ENCODE assay signal across 8 mouse cellular contexts in the genomic region with DNA sequence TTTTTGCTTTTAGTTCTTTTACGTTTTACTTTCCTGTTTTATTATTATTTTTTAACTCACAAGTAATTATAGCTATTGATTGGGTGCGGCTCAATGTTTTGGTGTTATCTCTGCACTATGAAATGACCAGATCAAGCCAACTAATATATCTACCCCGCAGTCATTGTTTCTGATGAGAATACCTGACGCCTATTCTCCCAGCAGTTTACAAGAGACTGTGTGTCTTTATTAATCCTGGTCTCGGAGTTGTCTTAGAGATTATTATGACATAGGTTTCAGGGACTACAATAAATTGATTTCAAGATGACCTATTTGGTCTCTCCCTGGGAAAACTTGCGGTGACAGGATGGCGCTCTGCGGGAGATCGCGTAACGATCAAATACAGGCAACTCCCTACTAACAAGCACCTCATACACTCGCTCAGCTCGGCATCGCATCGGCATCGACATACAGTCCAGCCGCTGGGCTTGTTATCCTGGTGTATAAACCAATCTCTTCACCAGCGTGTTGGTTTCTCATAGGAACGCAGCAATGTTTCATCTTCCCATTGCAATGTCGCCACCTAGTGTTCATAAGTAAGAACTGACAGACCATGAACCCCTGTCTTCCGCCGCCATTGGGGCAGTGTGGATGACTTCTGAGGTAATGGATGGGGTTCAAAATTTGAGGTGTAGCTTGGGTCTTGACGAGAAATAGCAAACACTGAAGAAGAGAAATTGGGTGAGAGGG. TPM values are rescaled to one million over a fixed set of nuclear protein-coding genes. Genes with fewer than 3 reads are reported as not detected.
DNase-seq lines count a peak whose midpoint lies in the region; ATAC-seq and TF ChIP-seq lines count a peak whose summit lies in the region.

No protein-coding gene starts in this region.

- peak; percentile 77 for DNase-seq in 416B (ENCODE audit: low read depth)
- DNase-seq in embryo, embryonic 11.5 days (ENCODE audit: low read depth, low spot score), result peak; percentile 72
- DNase-seq in heart, adult 8-10 months (ENCODE audit: low spot score), result peak; percentile 64
- DNase-seq in kidney, adult 2 months, result peak; percentile 76
- DNase-seq in limb, embryonic 10.5 days (ENCODE audit: low spot score), result peak; percentile 65
- DNase-seq in spleen, postnatal 10 days (ENCODE audit: low spot score in 2 of 2), result peak; percentile 35 to 56

- no peak for TF ChIP-seq POLR2A in kidney, adult 2 months (IDR thresholded peaks at IDR 0.05; ENCODE audit: low read depth, low read length)

- ATAC-seq in activated CD4-positive, CD25-positive, alpha-beta regulatory T cell, adult 4 months, result peak; percentile 65
- peak; percentile 92 for ATAC-seq in midbrain, embryonic 13.5 days

- WGBS in kidney, adult 2 months, result 31% methylated on average over 23 of the region's 23 CpGs
- 33% methylated on average over 23 of the region's 23 CpGs for WGBS in limb, embryonic 10.5 days
- 28% methylated on average over 23 of the region's 23 CpGs for WGBS in midbrain, embryonic 13.5 days

- peak overlapping the region; percentile 43 for H3K4me2 ChIP-seq in midbrain, embryonic 13.5 days (replicated peaks)

- H3K36me3 ChIP-seq in kidney, adult 2 months (ENCODE audit: control insufficient read depth, insufficient read depth, low read length), result no peaks in the 10 kb centered on the region
- no peaks in the 10 kb centered on the region for H3K36me3 ChIP-seq in limb, embryonic 10.5 days
- no peaks in the 10 kb centered on the region for H3K36me3 ChIP-seq in midbrain, embryonic 13.5 days

- no peaks in the 10 kb centered on the region for H3K27me3 ChIP-seq in kidney, adult 2 months (replicated peaks; ENCODE audit: control insufficient read depth, insufficient read depth, low read length)
- H3K27me3 ChIP-seq in limb, embryonic 10.5 days (ENCODE audit: low read depth, poor library complexity, severe bottlenecking), result no peaks in the 10 kb centered on the region
- no peaks in the 10 kb centered on the region for H3K27me3 ChIP-seq in midbrain, embryonic 13.5 days

- H3K4me1 ChIP-seq in kidney, adult 2 months (ENCODE audit: control insufficient read depth, insufficient read depth, low read length), result peaks cover 7% of the 10 kb centered on the region
- peaks cover 11% of the 10 kb centered on the region for H3K4me1 ChIP-seq in limb, embryonic 10.5 days
- H3K4me1 ChIP-seq in midbrain, embryonic 13.5 days (replicated peaks), result no peaks in the 10 kb centered on the region

- H3K27ac ChIP-seq in kidney, adult 2 months (ENCODE audit: insufficient read depth, low read depth, low read length), result no peak overlapping the region
- no peak overlapping the region for H3K27ac ChIP-seq in limb, embryonic 10.5 days
- no peak overlapping the region for H3K27ac ChIP-seq in midbrain, embryonic 13.5 days

- peak; percentile 85 for TF ChIP-seq CTCF in kidney, adult 2 months (conservative IDR thresholded peaks at IDR 0.05; ENCODE audit: insufficient read depth, insufficient read length, low read depth, low read length)

- H3K4me3 ChIP-seq in kidney, adult 2 months (ENCODE audit: insufficient read depth, low read depth, low read length), result no peak overlapping the region
- H3K4me3 ChIP-seq in limb, embryonic 10.5 days, result no peak overlapping the region
- H3K4me3 ChIP-seq in midbrain, embryonic 13.5 days (replicated peaks), result no peak overlapping the region

- H3K9me3 ChIP-seq in limb, embryonic 10.5 days (replicated peaks), result no peaks in the 10 kb centered on the region
- H3K9me3 ChIP-seq in midbrain, embryonic 13.5 days, result no peaks in the 10 kb centered on the region

- H3K9ac ChIP-seq in midbrain, embryonic 13.5 days (replicated peaks), result no peak overlapping the region

RNA-seq across cellular contexts. Expression of a gene that starts 31.2 kb away (rescaled TPM):
- 1 to 10 TPM; 3.2 to 4.8 TPM for polyA plus RNA-seq in activated CD4-positive, CD25-positive, alpha-beta regulatory T cell, adult 4 months (2017; shearing (Covaris generic))
- total RNA-seq in heart, adult 8-10 months (2022), result not detected
- not detected in 2 replicates for polyA plus RNA-seq in kidney, adult 2 months (2012; rRNA removed)
- polyA plus RNA-seq in limb, embryonic 10.5 days (2016; fragmentation: Nextera tagmentation; extraction: Ambion mirVana), result 1.7 TPM in 2 replicates
- polyA plus RNA-seq in midbrain, embryonic 13.5 days (2015; fragmentation: Nextera tagmentation; extraction: Ambion mirVana), result 0.73 and 0.82 TPM in 2 replicates

RNA-seq across cellular contexts. Expression of a gene that starts 34.0 kb away (rescaled TPM):
- not detected for polyA plus RNA-seq in activated CD4-positive, CD25-positive, alpha-beta regulatory T cell, adult 4 months (2017; shearing (Covaris generic))
- total RNA-seq in heart, adult 8-10 months (2022), result not detected
- polyA plus RNA-seq in kidney, adult 2 months (2012; rRNA removed), result not detected in 2 replicates
- not detected in 2 replicates for polyA plus RNA-seq in limb, embryonic 10.5 days (2016; fragmentation: Nextera tagmentation; extraction: Ambion mirVana)
- not detected in 2 replicates for polyA plus RNA-seq in midbrain, embryonic 13.5 days (2015; fragmentation: Nextera tagmentation; extraction: Ambion mirVana)
